Mouse (Mus musculus) monocyte, adult 59 days (primary cell): ENCODE measurements around the gene Tex35. TPM values are rescaled to one million over a fixed set of nuclear protein-coding genes. Genes with fewer than 3 reads are reported as not detected.

Experiments
- total RNA-seq, 2 experiments: library from RNA; stranded (reverse); gene quantifications; one replicate each; pipeline ENCODE4 v1.2.4; 2023

Tex35 gene
- total RNA-seq, result not detected

DNA sequence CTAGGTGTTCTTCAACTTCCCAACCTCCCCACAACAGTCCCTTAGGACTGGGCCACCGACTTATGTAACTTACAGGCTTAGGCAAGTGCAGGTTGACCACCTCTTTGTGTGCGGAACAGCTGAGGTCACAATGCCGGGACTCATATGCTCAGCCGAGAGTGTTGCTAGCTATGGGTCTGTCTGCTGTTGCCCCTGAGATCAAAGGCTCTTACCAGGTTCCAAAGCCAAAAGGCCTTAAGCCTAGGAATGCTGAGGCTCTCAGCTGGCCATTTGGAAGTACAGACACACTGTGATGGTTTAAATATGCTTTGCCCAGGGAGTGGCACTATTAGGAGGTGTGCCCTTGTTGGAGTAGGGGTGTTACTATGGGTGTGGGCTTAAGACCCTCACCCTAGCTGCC, at the start of gene Tex35:
Gene Tex35, minus strand, starts transcription at position 101 of the 400 bp plus-strand sequence.

Other genes starting within 250 kb of the Tex35 start
- 1 to 10 TPM; 8.1 to 9.4 TPM for gene Ralgps2, start 169.1 kb downstream of the Tex35 start, total RNA-seq